Mouse (Mus musculus) heart, adult 2 months (tissue): ENCODE measurements around the gene Pigu. TPM values are rescaled to one million over a fixed set of nuclear protein-coding genes. Genes with fewer than 3 reads are reported as not detected.

Experiments used
- DNase-seq, 2 experiments: peaks; one replicate each; pipeline ENCODE4 v3.0.0; 2021
- H3K27ac ChIP-seq: fragments of 200-600 bp; 2 replicates; pipeline ENCODE4 v1.8.1; 2022
- H3K27me3 ChIP-seq: fragments of 200-500 bp; 2 replicates; pipeline ENCODE4 v1.6.1; 2012; ENCODE audit warnings: mild to moderate bottlenecking, low read length, inconsistent platforms, mixed read lengths; ENCODE audit not compliant: control insufficient read depth, insufficient read depth
- H3K36me3 ChIP-seq: fragments of 200-500 bp; 2 replicates; pipeline ENCODE4 v1.6.1; 2012; ENCODE audit warnings: low read length, inconsistent platforms; ENCODE audit not compliant: control insufficient read depth, insufficient read depth
- H3K4me1 ChIP-seq: fragments of 200-500 bp; 2 replicates; pipeline ENCODE4 v1.6.1; 2011; ENCODE audit warnings: low read length; ENCODE audit not compliant: control insufficient read depth, insufficient read depth
- H3K4me3 ChIP-seq: fragments of 200-600 bp; 2 replicates; pipeline ENCODE4 v1.8.1; 2022
- H3K79me2 ChIP-seq: fragments of 200-500 bp; replicated peaks from 2 replicates; pipeline ENCODE4 v1.6.1; 2012; ENCODE audit warnings: mild to moderate bottlenecking, inconsistent platforms, low read length, moderate library complexity, mixed read lengths; ENCODE audit not compliant: control insufficient read depth, insufficient read depth
- H3K9ac ChIP-seq: fragments of 200-500 bp; 2 replicates; pipeline ENCODE4 v1.6.1; 2012; ENCODE audit warnings: low read depth, mild to moderate bottlenecking, control low read depth, inconsistent platforms, low read length, mixed read lengths
- CTCF ChIP-seq: fragments of 200-600 bp; IDR thresholded peaks from 2 replicates; pipeline ENCODE4 v1.8.1; 2022; ENCODE audit warnings: antibody characterized with exemption, mild to moderate bottlenecking, moderate library complexity
- EP300 ChIP-seq: fragments of 200-500 bp; IDR thresholded peaks from 2 replicates; pipeline ENCODE4 v1.6.1; 2011; ENCODE audit warnings: low read depth, low read length, control low read depth; ENCODE audit not compliant: insufficient read depth
- POLR2A ChIP-seq: fragments of 200-500 bp; IDR thresholded peaks from 2 replicates; pipeline ENCODE4 v1.6.1; 2011; ENCODE audit warnings: mild to moderate bottlenecking, low read depth, low read length, control low read depth; ENCODE audit not compliant: insufficient read depth
- WGBS: fragments of 180-500 bp; shearing (Covaris S2); methylation state at CpG from one replicate; pipeline ENCODE4 v1.1.7; 2018; 5-methylcytosine and 5-hydroxymethylcytosine counted together
- intact Hi-C: fragments of 180-260 bp; cut with DNase I; formaldehyde crosslinking; loops from one replicate; pipeline ENCODE4 v1.15.1; 2025
- polyA plus RNA-seq: library from polyadenylated mRNA; depleted of rRNA; stranded (reverse); fragments of >200 nt; gene quantifications from 2 replicates; pipeline ENCODE4 v1.2.3, GENCODE M21; 2012
- total RNA-seq, 2 experiments: library from RNA; stranded (reverse); gene quantifications; 2 replicates each; pipeline ENCODE4 v1.2.3; 2021

Gene Pigu
- total and polyA plus RNA-seq, 3 experiments = 26.2 to 44.8 (median 26.6) TPM

GRCm38 (mm10) chr2:155293382-155293781 lies 63.8 kb downstream of the Pigu start:
- Histone ChIP-seq H3K4me1 (no peaks in the 10 kb centered on the region), H3K27me3 (no peaks in the 10 kb centered on the region), H3K9ac (no peak overlapping the region), H3K79me2 (no peaks in the 10 kb centered on the region), H3K27ac (peak overlapping the region; percentile 73), H3K36me3 (no peaks in the 10 kb centered on the region), H3K4me3 (no peak overlapping the region)
- peak in 1 of 2 experiments; percentile 44 for DNase-seq
- TF ChIP-seq CTCF (no peak), EP300 (peak; percentile 98), POLR2A (0 out of 2 replicates have a peak, but pooled peaks have one; percentile 20)
- WGBS = 63% methylated on average over 2 of the region's 2 CpGs
- intact Hi-C loops = no loop called here

GRCm38 (mm10) chr2:155290066-155290465 lies 67.2 kb downstream of the Pigu start:
- no peak overlapping the region for H3K27ac ChIP-seq
- H3K9ac ChIP-seq = no peak overlapping the region
- H3K27me3 ChIP-seq = no peaks in the 10 kb centered on the region
- WGBS = 92% methylated on average over 8 of the region's 8 CpGs
- H3K79me2 ChIP-seq = no peaks in the 10 kb centered on the region
- TF ChIP-seq CTCF (no peak), EP300 (no peak), POLR2A (no peak)
- intact Hi-C loops = no loop called here
- peaks cover 8% of the 10 kb centered on the region for H3K4me1 ChIP-seq
- H3K4me3 ChIP-seq = no peak overlapping the region
- H3K36me3 ChIP-seq = no peaks in the 10 kb centered on the region
- DNase-seq = no peak

GRCm38 (mm10) chr2:155287456-155288250 lies 69.6 kb downstream of the Pigu start:
- H3K27ac ChIP-seq = peak overlapping the region; percentile 79
- H3K27me3 ChIP-seq = no peaks in the 10 kb centered on the region
- H3K4me3 ChIP-seq = no peak overlapping the region
- no peak overlapping the region for H3K9ac ChIP-seq
- intact Hi-C loops = no loop called here
- peak; percentile 19; the same call in 1 of the 2 replicates for TF ChIP-seq CTCF
- TF ChIP-seq EP300 = peak; percentile 48; the same call in 1 of the 2 replicates
- 0 out of 2 replicates have a peak, but pooled peaks have one; percentile 25 for TF ChIP-seq POLR2A
- H3K79me2 ChIP-seq = no peaks in the 10 kb centered on the region
- 59% methylated on average over 4 of the region's 4 CpGs for WGBS
- H3K36me3 ChIP-seq = no peaks in the 10 kb centered on the region
- peaks cover 15% of the 10 kb centered on the region for H3K4me1 ChIP-seq
- DNase-seq = peak in 1 of 2 experiments; percentile 58

- DNase-seq = no peak
- Histone ChIP-seq H3K27me3 (no peaks in the 10 kb centered on the region), H3K4me3 (no peak overlapping the region), H3K36me3 (no peaks in the 10 kb centered on the region), H3K9ac (no peak overlapping the region; the same call in 1 of the 2 replicates), H3K4me1 (peaks cover 15% of the 10 kb centered on the region), H3K79me2 (no peaks in the 10 kb centered on the region), H3K27ac (peak overlapping the region; percentile 28)
- WGBS = 78% methylated on average over 6 of the region's 6 CpGs
- intact Hi-C loops = no loop called here
- TF ChIP-seq CTCF (no peak), EP300 (no peak), POLR2A (no peak)
Measured at GRCm38 (mm10) chr2:155285744-155286143, 71.5 kb downstream of the Pigu start.

GRCm38 (mm10) chr2:155284647-155285046 lies 72.6 kb downstream of the Pigu start:
- Histone ChIP-seq H3K4me3 (no peak overlapping the region), H3K36me3 (no peaks in the 10 kb centered on the region), H3K27ac (peak overlapping the region; percentile 77), H3K4me1 (peaks cover 15% of the 10 kb centered on the region), H3K27me3 (no peaks in the 10 kb centered on the region), H3K9ac (peak overlapping the region; percentile 34; the same call in 1 of the 2 replicates), H3K79me2 (no peaks in the 10 kb centered on the region)
- TF ChIP-seq POLR2A (no peak), EP300 (0 out of 2 replicates have a peak, but pooled peaks have one; percentile 8), CTCF (no peak)
- 40% methylated on average over 7 of the region's 7 CpGs for WGBS
- intact Hi-C loops = no loop called here
- DNase-seq = peak in 1 of 2 experiments; percentile 37

GRCm38 (mm10) chr2:155283793-155284192 lies 73.4 kb downstream of the Pigu start:
- H3K79me2 ChIP-seq = no peaks in the 10 kb centered on the region
- WGBS = 63% methylated on average over 4 of the region's 4 CpGs
- intact Hi-C loops = no loop called here
- H3K4me3 ChIP-seq = no peak overlapping the region
- DNase-seq = peak; percentile 59 to 73
- H3K9ac ChIP-seq = no peak overlapping the region
- no peaks in the 10 kb centered on the region for H3K27me3 ChIP-seq
- no peaks in the 10 kb centered on the region; the same call in 1 of the 2 replicates for H3K36me3 ChIP-seq
- 0 out of 2 replicates have a peak, but pooled peaks have one; percentile 41 for TF ChIP-seq EP300
- TF ChIP-seq POLR2A = 0 out of 2 replicates have a peak, but pooled peaks have one; percentile 31
- no peak for TF ChIP-seq CTCF
- peaks cover 16% of the 10 kb centered on the region for H3K4me1 ChIP-seq
- peak overlapping the region; percentile 77 for H3K27ac ChIP-seq
